Mouse (Mus musculus) midbrain, embryonic 14.5 days (tissue): ENCODE results near the gene Lrch1. TPM values are rescaled to one million over a fixed set of nuclear protein-coding genes. Genes with fewer than 3 reads are reported as not detected.

Experiments used
- ATAC-seq: fragments of 200-750 bp; cut with Nextera tagmentation; 2 replicates; pipeline ENCODE4 v1.8.0; 2017; ENCODE audit warnings: moderate number of reproducible peaks, moderate library complexity; ENCODE audit not compliant: low FRiP score, low TSS enrichment
- DNase-seq: peaks from one replicate; pipeline ENCODE4 v3.0.0-alpha.2; 2015
- H3K27ac ChIP-seq: fragments of 300-500 bp; sonication (generic); replicated peaks from 2 replicates; pipeline ENCODE4 v1.5.1; 2014; ENCODE audit warnings: mild to moderate bottlenecking, low read depth, low read length, moderate library complexity
- H3K27me3 ChIP-seq: fragments of 300-500 bp; sonication (generic); 2 replicates; pipeline ENCODE4 v1.6.1; 2014; ENCODE audit warnings: low read length, control low read depth, mixed read lengths; ENCODE audit not compliant: control insufficient read depth, insufficient read depth
- H3K36me3 ChIP-seq: fragments of 300-500 bp; sonication (generic); 2 replicates; pipeline ENCODE4 v1.6.1; 2014; ENCODE audit warnings: low read length, control low read depth; ENCODE audit not compliant: control insufficient read depth, insufficient read depth
- H3K4me1 ChIP-seq: fragments of 300-500 bp; sonication (generic); 2 replicates; pipeline ENCODE4 v1.6.1; 2014; ENCODE audit warnings: mild to moderate bottlenecking, antibody characterized with exemption, low read length, control low read depth; ENCODE audit not compliant: control insufficient read depth, insufficient read depth
- H3K4me2 ChIP-seq: fragments of 300-500 bp; sonication (generic); 2 replicates; pipeline ENCODE4 v1.6.1; 2014; ENCODE audit warnings: mild to moderate bottlenecking, low read length, moderate library complexity
- H3K4me3 ChIP-seq: fragments of 300-500 bp; sonication (generic); replicated peaks from 2 replicates; pipeline ENCODE4 v1.5.1; 2014; ENCODE audit warnings: low read depth, low read length
- H3K9ac ChIP-seq: fragments of 300-500 bp; sonication (generic); replicated peaks from 2 replicates; pipeline ENCODE4 v1.6.1; 2014; ENCODE audit warnings: mild to moderate bottlenecking, low read length, moderate library complexity
- H3K9me3 ChIP-seq: fragments of 300-500 bp; sonication (generic); 2 replicates; pipeline ENCODE4 v1.6.1; 2016; ENCODE audit warnings: low read length, control low read depth, mixed read lengths; ENCODE audit not compliant: control insufficient read depth
- WGBS: fragments of 180-500 bp; shearing (Covaris S2); extraction: QIAGEN DNeasy Blood & Tissue Kit; methylation state at CpG from one replicate; pipeline ENCODE4 v1.1.7; 2014; 5-methylcytosine and 5-hydroxymethylcytosine counted together
- polyA plus RNA-seq: library from polyadenylated mRNA; unstranded; fragments of >200 nt; fragmentation: Nextera tagmentation; extraction: Ambion mirVana; gene quantifications from 2 replicates; pipeline ENCODE4 v1.2.1, GENCODE M21; 2014

Lrch1 gene
- polyA plus RNA-seq, 1 experiment from 2014 or later = 19.4 TPM

DNA sequence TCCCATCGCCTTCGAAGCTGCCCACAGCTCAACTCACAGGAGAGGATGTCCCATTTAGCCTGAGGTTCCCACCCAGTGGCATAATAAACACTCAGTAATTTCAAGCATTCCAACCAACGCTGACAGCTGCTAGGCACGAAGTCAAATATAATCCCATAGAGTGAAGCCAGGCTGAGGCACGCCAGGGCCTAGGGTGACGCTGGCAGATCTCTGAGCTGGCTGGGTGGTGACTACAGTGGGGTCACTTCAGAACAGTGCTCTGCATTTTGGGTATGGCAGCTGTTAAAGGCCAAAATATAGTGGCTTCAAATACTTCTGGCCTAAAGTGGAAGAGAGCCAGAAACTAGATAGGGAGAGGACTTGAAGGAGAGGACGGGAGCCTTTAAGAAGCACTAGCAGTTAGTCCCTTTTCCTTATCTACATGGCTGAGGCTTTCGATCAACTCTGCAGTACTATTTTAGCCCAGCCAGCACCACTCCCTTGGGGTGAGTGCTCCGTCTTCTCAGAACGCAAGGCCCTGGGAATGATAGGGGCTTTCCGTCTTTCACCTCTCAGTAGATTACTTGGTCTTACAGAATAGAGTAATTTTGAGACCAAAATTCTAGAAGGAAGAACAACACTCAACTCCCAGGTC lies 127.4 kb downstream of the Lrch1 start:
- no peak overlapping the region for H3K27ac ChIP-seq
- H3K9ac ChIP-seq = no peak overlapping the region
- ATAC-seq (no peak), DNase-seq (no peak)
- H3K9me3 ChIP-seq = no peaks in the 10 kb centered on the region
- H3K36me3 ChIP-seq = peaks cover 4% of the 10 kb centered on the region; the same call in 1 of the 2 replicates
- no peaks in the 10 kb centered on the region for H3K27me3 ChIP-seq
- no peak overlapping the region for H3K4me2 ChIP-seq
- WGBS = 81% methylated on average over 11 of the region's 11 CpGs
- no peak overlapping the region for H3K4me3 ChIP-seq
- 0 out of 2 replicates have a peak, but pooled peaks cover 5% of the 10 kb centered on the region for H3K4me1 ChIP-seq

DNA sequence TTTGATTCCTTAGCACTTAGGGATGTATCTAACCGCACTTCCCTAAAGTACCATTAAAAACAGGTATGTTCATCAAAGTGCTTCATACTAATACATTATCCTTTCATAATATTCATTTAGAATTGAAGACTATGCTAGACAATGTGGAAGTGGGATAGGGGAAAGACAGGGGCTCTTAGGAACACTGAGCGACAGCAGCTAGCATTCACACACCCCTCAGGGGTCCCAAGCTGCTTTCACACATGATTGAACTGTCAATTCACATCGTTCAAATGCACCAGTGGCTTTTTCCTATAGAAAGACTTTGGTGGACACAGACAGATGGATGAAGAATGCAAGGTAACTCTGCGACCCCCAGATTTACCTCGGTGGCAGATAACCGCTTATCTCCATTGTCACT lies 131.0 kb downstream of the Lrch1 start:
- H3K36me3 ChIP-seq = peaks cover 4% of the 10 kb centered on the region; the same call in 1 of the 2 replicates
- 14% methylated on average over 6 of the region's 6 CpGs for WGBS

DNA sequence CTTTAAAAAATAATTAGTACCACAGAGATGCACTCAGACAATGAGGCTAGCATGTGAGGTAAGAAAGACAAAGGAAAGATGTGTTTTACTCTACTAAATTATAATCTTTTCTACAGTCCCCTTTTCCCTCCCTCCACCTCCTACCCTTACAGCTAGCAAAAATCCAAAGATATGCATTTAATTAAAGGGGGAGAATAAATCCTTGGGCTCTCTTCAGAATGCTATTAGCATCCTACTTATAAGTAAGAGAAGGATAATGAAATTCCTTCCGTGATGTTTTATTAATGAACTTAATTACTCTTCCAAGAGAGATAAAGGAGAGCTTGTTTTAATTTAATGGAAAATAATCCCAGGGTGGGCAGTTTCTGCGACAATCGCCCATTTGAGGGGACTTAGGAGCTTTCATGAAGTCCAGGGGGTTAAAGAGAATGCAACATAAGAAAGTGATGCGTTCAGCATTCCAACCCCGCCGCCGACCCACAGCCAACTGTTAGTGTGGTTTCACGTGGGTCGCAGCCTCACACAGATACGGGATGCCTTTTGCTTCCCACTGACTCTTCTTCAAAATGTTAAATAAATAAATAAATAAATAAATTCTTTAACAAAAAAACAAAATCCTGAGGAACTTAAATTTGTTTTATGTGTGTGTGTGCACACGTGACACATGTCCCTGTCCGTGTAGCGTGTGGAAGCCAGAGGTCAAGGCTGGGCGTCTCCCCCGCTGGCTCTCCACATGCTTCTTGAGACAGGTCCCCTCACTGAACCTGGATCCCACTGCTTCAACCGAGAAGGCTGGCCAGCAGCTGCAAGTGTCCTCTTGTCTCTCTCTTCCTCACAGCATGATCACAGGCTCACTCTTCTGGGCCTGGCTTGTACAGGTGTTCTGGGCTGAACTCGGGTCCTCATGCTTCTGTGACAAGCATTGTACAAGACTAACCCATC lies 132.6 kb downstream of the Lrch1 start:
- Histone ChIP-seq H3K9me3 (no peaks in the 10 kb centered on the region), H3K27ac (peak overlapping the region; percentile 26; the same call in 1 of the 2 replicates), H3K4me2 (no peak overlapping the region), H3K4me3 (no peak overlapping the region), H3K4me1 (0 out of 2 replicates have a peak, but pooled peaks cover 5% of the 10 kb centered on the region), H3K36me3 (peaks cover 11% of the 10 kb centered on the region), H3K9ac (no peak overlapping the region), H3K27me3 (no peaks in the 10 kb centered on the region)
- DNase-seq (peak; percentile 39), ATAC-seq (no peak)
- WGBS = 62% methylated on average over 17 of the region's 17 CpGs

More for the DNA sequence above, 131.0 kb downstream of the Lrch1 start:
- H3K4me3 ChIP-seq = no peak overlapping the region
- no peak overlapping the region for H3K9ac ChIP-seq
- no peak overlapping the region for H3K27ac ChIP-seq
- H3K9me3 ChIP-seq = no peaks in the 10 kb centered on the region
- DNase-seq = peak; percentile 45
- no peak overlapping the region for H3K4me2 ChIP-seq
- no peaks in the 10 kb centered on the region for H3K27me3 ChIP-seq
- ATAC-seq = no peak
- 0 out of 2 replicates have a peak, but pooled peaks cover 5% of the 10 kb centered on the region for H3K4me1 ChIP-seq

DNA sequence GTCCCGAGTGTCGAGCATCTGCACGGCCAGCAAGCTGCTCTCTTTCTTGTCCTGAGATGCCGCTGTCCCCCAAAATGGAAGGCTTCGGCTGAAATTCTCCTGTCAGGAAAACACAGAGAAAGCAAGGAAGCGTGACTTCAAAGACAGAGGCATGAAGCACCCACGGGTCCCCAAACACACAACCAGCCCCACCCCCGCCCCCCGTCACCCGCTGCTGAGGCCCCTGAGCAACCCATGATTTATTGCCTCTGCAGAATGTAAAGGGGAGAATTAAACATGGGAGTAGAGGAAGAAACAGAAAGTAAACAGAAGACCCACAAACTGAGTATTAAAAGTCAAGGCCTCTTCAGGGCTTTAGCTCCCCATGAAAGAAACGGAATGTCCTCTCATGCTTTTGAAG lies 136.1 kb downstream of the Lrch1 start:
- DNase-seq (no peak), ATAC-seq (no peak)
- no peak overlapping the region for H3K9ac ChIP-seq
- H3K4me2 ChIP-seq = no peak overlapping the region
- H3K27me3 ChIP-seq = no peaks in the 10 kb centered on the region
- peaks cover 10% of the 10 kb centered on the region for H3K36me3 ChIP-seq
- no peaks in the 10 kb centered on the region for H3K9me3 ChIP-seq
- no peak overlapping the region for H3K27ac ChIP-seq
- H3K4me3 ChIP-seq = no peak overlapping the region
- 0 out of 2 replicates have a peak, but pooled peaks cover under 1% of the 10 kb centered on the region for H3K4me1 ChIP-seq
- WGBS = 54% methylated on average over 11 of the region's 11 CpGs

DNA sequence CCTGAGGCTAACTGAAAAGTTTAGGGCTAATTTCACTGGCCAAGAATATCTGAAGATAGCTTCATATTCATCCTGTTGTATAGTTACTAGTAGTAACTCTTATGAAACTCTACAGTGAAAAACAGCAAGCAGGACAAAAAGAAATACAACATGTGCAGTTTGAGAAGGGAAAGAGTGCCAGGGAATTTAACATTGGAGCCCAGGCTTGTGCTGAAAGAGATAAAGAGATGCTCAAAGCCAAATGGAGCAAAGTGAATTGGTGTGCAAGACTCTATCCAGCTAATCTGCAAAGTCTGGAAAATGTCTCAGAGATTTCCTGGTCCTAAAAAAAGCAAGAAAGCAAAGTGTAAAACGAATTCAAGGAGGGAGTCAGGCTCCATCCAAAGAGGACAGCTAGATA lies 145.7 kb downstream of the Lrch1 start:
- Histone ChIP-seq H3K27me3 (no peaks in the 10 kb centered on the region), H3K4me2 (no peak overlapping the region), H3K36me3 (peaks cover 15% of the 10 kb centered on the region), H3K4me1 (peaks cover 18% of the 10 kb centered on the region), H3K9me3 (no peaks in the 10 kb centered on the region), H3K4me3 (no peak overlapping the region), H3K27ac (no peak overlapping the region), H3K9ac (no peak overlapping the region)
- 88% methylated on average over 1 of the region's 1 CpGs for WGBS
- no peak for ATAC-seq
- DNase-seq = no peak

DNA sequence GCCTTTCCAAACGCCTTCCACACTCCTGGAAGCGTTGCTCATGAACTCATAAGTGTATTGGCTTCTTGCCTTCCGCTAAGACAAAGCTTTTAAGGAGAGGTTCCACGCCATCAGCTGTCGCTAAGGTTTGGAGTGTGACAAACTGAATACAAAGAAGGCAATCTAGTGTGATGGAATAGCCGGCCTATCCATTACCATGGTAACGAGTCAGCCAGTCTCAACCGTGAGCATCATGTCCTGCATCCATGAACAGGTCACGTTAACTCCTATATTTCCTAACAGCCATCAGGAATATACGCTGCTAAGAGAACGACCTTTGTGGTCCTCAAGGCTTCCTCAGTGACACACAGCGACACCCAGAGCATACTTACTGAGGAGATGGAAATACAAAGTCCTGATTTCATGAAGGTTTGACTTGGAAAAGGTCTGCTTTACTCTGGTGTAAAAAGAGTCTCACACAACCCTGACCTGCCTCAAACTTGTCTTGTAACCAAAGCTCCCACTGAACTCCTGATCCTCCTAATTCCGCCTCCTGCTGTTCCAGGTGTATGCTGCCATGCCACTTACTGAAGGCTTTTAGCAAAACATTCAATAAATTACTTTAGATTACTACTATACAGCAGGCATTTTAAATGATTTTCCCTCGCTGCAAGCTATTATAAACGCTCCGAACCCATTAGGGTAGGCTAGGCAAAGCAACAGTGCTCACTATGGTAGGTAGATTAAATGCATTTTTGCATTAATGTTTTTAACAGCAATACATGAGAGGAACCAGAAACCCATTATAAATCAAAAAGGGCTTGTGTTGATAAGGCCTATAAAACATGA lies 149.4 kb downstream of the Lrch1 start:
- H3K4me2 ChIP-seq = peak overlapping the region; percentile 23
- DNase-seq (peak; percentile 79), ATAC-seq (peak; percentile 86)
- H3K4me3 ChIP-seq = no peak overlapping the region
- H3K27me3 ChIP-seq = no peaks in the 10 kb centered on the region
- WGBS = 39% methylated on average over 16 of the region's 16 CpGs
- no peak overlapping the region for H3K9ac ChIP-seq
- peak overlapping the region; percentile 87 for H3K27ac ChIP-seq
- H3K4me1 ChIP-seq = peaks cover 18% of the 10 kb centered on the region
- H3K9me3 ChIP-seq = no peaks in the 10 kb centered on the region
- peaks cover 7% of the 10 kb centered on the region; the same call in 1 of the 2 replicates for H3K36me3 ChIP-seq

DNA sequence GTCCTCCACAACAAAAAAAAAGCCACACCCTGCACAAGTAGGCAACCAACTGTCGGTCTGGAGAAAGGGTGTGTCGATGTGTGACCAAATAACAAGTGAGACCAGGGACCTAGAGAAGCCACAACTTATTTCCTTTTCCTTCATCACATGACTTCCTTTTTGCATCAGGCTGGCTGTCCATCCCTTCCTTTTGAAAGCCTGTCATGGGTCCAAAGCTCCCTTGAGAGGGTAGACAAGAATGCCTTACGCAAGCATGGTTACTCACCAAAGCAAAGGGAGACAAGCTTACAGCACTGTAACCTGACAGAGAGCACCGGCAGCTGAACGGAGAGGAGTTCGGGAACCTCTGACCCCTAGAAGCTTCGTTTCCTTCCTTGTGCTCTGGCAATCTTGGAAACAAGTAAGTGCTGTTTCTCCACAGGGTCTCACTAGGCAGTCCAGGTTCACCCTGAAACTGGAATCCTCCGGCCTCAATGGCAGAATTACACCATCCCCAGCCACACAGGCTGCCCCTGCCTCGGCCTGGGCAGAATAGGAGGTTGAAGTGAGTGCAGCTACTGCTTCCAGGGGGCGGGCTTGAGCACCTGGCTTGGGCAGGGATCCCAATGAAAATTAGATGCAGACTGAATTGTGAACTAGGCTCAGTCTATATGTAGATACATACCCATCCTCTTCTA lies 150.2 kb downstream of the Lrch1 start:
- Histone ChIP-seq H3K9ac (no peak overlapping the region), H3K4me1 (peaks cover 18% of the 10 kb centered on the region), H3K36me3 (peaks cover 7% of the 10 kb centered on the region; the same call in 1 of the 2 replicates), H3K4me2 (peak overlapping the region; percentile 23), H3K27ac (peak overlapping the region; percentile 87), H3K9me3 (no peaks in the 10 kb centered on the region), H3K4me3 (no peak overlapping the region), H3K27me3 (no peaks in the 10 kb centered on the region)
- ATAC-seq = peak; percentile 50; the same call in 1 of the 2 replicates
- DNase-seq = no peak
- WGBS = 72% methylated on average over 10 of the region's 10 CpGs

DNA sequence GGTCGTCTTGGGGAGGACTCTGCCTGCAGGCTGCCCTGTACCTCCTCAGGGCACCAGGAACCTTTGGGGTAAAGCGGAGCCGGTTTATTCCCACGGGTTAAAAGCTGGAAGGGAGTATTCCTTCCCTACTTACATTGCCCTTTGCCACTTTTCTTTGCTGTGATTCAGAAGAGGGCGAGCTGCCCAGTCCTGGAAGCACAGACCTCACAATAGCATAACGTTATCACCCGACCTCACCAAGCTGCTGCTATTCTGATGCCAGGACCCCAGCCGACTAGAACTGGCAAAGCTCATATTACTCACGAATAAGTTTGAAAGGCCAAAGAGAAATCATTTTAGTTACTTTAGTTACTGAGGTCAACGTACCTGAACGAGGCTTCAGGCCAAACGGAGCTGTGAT lies 152.7 kb downstream of the Lrch1 start:
- 80% methylated on average over 12 of the region's 12 CpGs for WGBS
- H3K9me3 ChIP-seq = no peaks in the 10 kb centered on the region
- DNase-seq (no peak), ATAC-seq (no peak)
- H3K4me3 ChIP-seq = no peak overlapping the region
- H3K36me3 ChIP-seq = 0 out of 2 replicates have a peak, but pooled peaks cover 3% of the 10 kb centered on the region
- no peak overlapping the region for H3K27ac ChIP-seq
- no peak overlapping the region for H3K4me2 ChIP-seq
- peaks cover 26% of the 10 kb centered on the region for H3K4me1 ChIP-seq
- no peaks in the 10 kb centered on the region for H3K27me3 ChIP-seq
- H3K9ac ChIP-seq = no peak overlapping the region
